Mouse (Mus musculus) kidney, adult 8-10 months (tissue): ENCODE data around the gene Aldh6a1.

Source experiments
- DNase-seq, 2 experiments: peaks; one replicate each; pipeline ENCODE4 v3.0.0; 2022

The Aldh6a1 gene

GRCm38 (mm10) chr12:84408819-84409507 is 41.8 kb downstream of the Aldh6a1 start, which contains the start of the genes Entpd5 and Bbof1:
Gene Entpd5, minus strand, starts transcription at chr12:84409029.
Gene Bbof1, plus strand, starts transcription at chr12:84409071.
- peak; percentile 84 to 88 for DNase-seq

DNA sequence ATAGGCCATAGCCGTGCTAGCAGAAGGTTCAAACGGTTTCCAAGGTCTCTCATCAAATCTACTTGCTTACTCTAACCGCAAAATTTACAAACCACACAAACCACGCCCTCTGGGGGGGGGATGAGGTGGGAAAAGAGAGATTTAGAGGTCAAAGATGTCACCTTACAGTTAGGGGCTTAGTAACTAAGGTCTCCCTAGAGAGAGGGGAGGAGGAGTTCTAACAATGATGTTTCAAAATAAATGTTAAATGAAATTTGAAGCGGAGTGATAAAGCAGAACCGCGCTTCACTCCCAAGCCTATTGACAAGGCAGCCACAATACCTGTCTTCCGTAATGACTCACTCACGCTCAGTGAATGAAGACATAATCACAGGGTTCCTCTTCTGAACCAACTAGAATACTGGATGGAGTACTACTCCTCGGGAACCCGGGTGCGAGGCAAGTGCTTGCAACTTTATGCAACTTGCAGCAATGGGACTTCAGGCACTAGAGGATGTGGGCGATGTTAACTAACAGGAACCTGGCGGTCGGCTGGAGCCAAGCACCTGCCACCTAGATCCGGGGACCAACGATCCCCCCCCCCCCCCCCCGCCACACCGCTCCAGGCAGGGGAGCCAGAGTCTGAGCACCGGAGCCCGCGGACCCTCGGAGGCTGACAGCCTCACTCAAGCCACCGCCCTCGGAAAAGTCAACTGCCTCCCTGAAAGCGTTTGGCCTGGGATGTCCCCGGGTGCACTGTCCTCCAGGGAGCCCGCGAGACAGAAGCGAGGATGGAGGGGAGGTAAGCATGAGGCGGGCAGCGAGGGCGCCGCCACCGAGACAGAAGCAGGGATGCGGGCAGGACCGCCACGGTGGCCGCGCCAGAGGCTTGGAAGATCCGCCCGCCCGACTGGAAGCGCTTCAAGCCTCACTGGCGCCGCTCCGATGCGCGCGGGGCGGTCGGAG is 42.7 kb downstream of the Aldh6a1 start:
- DNase-seq: peak in 1 of 2 experiments; percentile 38

- DNase-seq: no peak
Observed at GRCm38 (mm10) chr12:84407259-84407658, 43.5 kb downstream of the Aldh6a1 start.

- no peak for DNase-seq
Observed at GRCm38 (mm10) chr12:84404541-84404940, 46.3 kb downstream of the Aldh6a1 start.

GRCm38 (mm10) chr12:84402923-84403322 is 47.9 kb downstream of the Aldh6a1 start:
- peak; percentile 46 to 65 for DNase-seq

DNA sequence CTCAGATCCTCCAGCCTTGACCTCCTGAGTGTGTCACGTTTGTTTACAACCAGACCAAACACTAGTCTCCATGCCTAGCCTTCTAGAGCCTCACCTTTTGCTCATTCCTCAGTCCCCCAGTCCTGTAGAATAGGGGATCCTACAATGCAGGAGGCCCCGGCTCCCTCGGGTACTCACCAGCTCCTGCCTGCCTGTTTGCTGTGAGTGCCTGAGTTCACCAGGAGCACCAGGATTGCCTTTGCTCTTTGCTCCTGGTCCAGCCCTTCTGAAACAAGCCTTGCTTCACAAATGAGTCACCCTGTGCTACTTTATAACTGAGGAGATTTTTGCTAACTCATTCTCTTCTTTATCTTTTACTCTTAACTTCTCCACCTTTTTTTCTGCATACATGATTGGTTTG is 50.2 kb downstream of the Aldh6a1 start:
- DNase-seq: peak; percentile 72 to 77

- no peak for DNase-seq
Observed at GRCm38 (mm10) chr12:84400068-84400467, 50.7 kb downstream of the Aldh6a1 start.

DNA sequence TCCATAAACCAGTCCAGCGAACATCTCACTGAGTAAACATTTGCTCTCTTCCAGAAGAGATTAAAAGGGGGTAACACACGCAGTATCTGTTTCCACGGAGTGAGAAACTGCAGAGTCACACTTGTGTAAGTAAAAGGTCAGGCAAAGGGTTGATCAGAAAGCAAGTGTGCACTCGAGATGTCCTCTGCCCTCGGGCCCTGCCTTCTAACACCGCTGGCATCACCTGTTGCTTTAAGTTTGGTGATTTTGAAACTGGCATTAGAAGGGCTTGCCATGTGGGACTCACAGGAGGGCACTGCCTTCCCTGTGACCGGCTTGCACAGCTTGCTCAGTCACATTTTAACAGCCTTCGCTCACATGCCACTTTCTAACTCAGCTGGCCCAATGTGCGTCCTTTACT is 51.1 kb downstream of the Aldh6a1 start:
- peak; percentile 66 to 76 for DNase-seq

GRCm38 (mm10) chr12:84399135-84399534 is 51.7 kb downstream of the Aldh6a1 start:
- DNase-seq: no peak

GRCm38 (mm10) chr12:84398629-84399028 is 52.2 kb downstream of the Aldh6a1 start:
- no peak for DNase-seq

DNA sequence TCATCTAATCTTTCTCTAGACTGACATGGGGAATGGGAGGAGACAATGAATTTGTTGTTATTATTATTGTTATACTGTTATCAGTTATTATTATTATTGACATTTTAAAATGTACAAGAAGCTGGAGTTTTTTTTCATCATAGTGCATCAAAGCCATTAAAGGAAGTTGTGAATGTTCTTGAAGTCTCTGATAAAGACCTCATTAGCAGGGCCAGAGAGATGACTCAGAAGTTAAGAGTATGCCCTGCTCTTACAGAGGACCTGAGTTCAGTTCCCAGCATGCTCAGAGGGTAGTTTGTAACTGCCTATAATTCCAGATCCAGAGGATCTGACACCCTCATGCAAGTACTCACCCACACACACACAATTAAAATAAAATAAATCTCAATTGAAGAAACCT is 53.1 kb downstream of the Aldh6a1 start:
- no peak for DNase-seq

DNA sequence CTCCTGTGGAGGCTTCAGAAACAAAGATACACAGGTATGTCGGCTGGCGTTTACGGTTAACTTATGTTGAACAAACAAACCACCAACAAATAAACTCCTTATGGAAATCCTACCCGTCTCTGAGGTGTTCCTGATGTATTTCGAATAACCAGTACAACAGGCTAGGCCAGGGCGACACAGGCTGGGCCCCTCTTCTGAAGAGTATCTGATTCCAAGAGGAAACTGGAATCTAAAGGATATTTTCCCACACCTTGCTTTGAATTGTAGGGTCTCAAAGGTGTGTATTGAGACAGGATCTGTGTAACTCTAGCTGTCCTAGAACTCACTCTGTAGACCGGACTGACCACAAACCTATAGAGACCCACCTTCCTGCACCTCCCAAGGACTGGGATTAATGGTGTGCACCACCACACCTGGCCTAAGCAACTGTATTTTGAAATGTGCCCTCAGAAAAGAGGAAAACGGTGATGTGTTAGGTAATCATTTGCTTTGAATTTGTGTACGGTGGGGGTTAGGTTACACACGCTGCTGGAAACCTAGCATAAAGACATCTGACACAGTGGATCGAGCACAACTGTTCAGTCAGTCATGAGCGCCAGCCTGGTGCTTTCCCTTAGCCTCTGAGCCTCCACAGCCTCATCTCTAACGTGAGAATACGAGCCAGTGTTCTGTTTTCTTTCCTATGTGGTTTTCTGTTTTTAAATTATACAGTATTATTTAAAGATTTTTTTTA is 53.7 kb downstream of the Aldh6a1 start:
- DNase-seq: no peak

DNA sequence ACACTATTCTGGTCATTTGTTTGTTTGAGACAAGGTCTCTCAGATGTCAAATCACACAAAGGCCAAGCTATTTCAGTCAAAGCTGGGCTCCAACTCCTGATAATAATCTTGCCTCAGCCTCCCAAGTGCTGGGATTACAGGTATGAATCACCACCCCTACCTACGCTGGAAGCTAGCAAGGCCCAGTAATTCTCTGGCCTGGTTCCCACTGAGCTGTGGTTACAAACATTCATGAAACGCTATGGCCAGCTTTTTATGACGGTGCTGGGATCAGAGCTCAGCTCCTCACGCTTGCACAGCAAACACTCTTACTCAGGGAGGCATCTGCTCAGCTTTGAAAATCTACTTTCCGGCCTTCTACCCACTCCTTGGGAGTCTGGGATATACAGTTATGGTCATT is 57.0 kb downstream of the Aldh6a1 start:
- no peak for DNase-seq

- no peak for DNase-seq
Observed at GRCm38 (mm10) chr12:84392681-84393080, 58.1 kb downstream of the Aldh6a1 start.

GRCm38 (mm10) chr12:84390336-84390735 is 60.5 kb downstream of the Aldh6a1 start:
- no peak for DNase-seq

DNA sequence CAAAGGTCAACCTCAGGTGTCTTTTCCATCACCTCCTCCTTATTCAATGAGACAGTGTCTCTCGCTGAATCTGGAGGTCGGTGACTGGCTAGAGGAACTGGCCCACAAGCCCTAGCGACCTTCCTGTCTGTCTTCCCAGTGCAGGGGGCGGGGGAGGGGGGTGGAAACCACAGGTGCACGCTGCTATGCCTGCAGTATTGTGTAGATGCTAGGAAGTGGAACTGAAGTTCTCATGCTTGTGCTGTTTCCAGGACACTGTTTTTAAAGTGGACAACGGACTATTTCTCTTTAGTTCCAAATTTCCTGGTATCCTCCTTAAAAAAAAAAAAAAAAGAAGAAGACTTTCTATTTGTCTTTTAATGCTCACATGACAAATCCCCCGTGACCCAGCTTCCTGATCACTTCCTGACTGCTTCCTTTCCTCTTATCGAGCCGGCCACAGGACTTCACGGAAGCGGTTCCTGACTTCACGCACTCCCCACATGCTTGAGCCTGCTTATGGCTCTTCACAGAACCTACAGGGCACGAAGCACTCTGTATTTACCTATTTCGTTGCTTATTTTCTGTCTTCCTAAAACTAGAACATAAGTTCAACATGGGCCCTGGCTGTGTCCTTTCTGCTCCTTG is 61.9 kb downstream of the Aldh6a1 start:
- no peak for DNase-seq

- peak; percentile 65 to 77 for DNase-seq
Observed at GRCm38 (mm10) chr12:84388097-84388496, 62.7 kb downstream of the Aldh6a1 start.

DNA sequence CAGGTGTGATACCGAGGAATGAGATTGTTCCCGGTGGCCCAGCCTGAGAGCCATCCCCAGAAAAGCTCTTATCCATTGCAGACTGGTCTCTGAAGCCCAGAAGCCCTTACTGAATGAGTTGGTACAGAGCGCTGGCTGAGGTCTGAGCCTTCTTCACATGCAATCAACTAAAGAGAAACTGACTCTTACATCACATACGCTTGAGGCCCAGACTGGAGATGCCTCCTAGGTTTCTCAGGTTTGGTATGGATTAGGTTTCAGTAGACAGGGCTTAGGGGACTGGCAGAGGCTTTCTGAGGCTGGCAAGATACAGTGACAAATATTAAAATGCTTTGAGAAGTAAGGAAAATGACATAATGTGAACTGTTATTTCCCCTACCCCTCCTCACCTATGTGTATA is 65.4 kb downstream of the Aldh6a1 start:
- no peak for DNase-seq

GRCm38 (mm10) chr12:84384644-84385081 is 66.1 kb downstream of the Aldh6a1 start:
- peak; percentile 86 to 94 for DNase-seq

- no peak for DNase-seq
Observed at GRCm38 (mm10) chr12:84382369-84382768, 68.4 kb downstream of the Aldh6a1 start.
